Mouse (Mus musculus): ENCODE measurements around the gene Tspan9.

- TF ChIP-seq CTCF (IDR thresholded peaks at IDR 0.05; ENCODE audit: low read depth), result no peak
- no peak for TF ChIP-seq EP300 (IDR thresholded peaks at IDR 0.05; ENCODE audit: low read depth)
Observed at GRCm38 (mm10) chr6:128132581-128132980, 10.8 kb downstream of the Tspan9 start.
